Mouse (Mus musculus): ENCODE data around the gene Adamts4. TPM values are rescaled to one million over a fixed set of nuclear protein-coding genes. Genes with fewer than 3 reads are reported as not detected.

The Adamts4 gene
- polyA plus RNA-seq, 2 experiments, result 8.6 to 10.1 TPM

DNA sequence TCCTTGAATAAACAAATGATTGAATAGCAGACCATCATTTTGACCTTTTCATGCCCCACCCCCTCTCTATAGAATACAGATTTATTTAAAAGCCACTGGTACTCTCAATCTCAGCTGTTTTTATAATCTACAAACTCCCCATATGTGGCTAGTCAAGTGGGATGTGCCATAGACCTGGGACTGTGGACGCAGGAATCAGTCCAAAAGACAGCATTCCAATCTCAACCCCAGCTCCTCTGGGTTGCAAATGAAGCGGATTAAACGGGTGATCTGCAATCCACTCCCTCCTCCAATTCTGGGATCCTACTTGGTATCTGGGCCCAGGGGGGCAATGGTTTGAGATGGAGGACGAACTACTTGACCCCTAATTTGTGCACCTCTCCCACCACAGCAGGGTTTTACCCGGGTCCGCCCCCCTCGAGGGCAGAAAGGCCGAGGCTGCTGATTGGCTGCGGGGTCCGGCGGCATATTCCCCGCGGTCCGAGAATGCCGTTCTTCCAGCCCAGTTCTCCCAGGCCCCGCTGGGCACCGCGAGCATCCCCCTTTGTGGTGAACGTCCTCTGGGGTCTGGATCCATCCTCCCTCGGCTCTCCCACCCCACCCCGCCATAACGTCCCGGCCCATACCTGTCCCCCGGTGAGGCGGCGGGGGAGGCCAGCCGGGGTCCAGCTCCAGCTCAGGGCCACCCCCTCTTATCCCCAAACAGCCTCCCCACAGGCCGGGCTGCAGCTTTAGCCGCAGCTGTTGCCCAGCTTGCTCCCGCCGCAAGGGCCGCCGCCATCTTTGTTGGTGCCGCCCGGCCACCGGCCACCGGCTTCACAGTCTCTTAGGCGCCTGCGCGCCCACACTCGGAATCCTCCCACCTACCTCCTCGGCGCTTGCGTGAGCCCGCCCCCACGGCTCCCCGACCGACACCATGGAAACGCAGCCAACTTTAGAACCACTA lies 37.2 kb downstream of the Adamts4 start, which contains the start of gene Usp21:
Gene Usp21 (minus strand): TSS at position 856 of the 946 bp plus-strand sequence.
- Histone ChIP-seq H3K27me3 (ENCODE audit: control insufficient read depth, insufficient read depth, low read length) (no peaks in the 10 kb centered on the region), H3K4me2 (replicated peaks; ENCODE audit: low read depth, low read length, severe bottlenecking) (peak within 1 kb of the TSS; percentile 55), H3K27ac (replicated peaks; ENCODE audit: low read depth, low read length) (peak within 1 kb of the TSS; percentile 87), H3K36me3 (ENCODE audit: control insufficient read depth, insufficient read depth, low read length) (peaks cover 59% of the 10 kb centered on the region), H3K4me1 (ENCODE audit: control insufficient read depth, insufficient read depth, low read length) (peaks cover 11% of the 10 kb centered on the region), H3K9me3 (ENCODE audit: control insufficient read depth, low read length) (no peaks in the 10 kb centered on the region), H3K4me3 (replicated peaks; ENCODE audit: low read length) (peak within 1 kb of the TSS; percentile 92), H3K9ac (ENCODE audit: low read depth, low read length, severe bottlenecking) (peak within 1 kb of the TSS; percentile 93)
- DNase-seq (ENCODE audit: low spot score) (peak; percentile 93), ATAC-seq (ENCODE audit: low FRiP score, low read depth) (peak; percentile 96)
- peak; percentile 87 for TF ChIP-seq POLR2A (IDR thresholded peaks at IDR 0.05; ENCODE audit: borderline replicate concordance, extremely low read depth, insufficient read depth, insufficient read length)
- 3% methylated on average over 47 of the region's 49 CpGs for WGBS

DNA sequence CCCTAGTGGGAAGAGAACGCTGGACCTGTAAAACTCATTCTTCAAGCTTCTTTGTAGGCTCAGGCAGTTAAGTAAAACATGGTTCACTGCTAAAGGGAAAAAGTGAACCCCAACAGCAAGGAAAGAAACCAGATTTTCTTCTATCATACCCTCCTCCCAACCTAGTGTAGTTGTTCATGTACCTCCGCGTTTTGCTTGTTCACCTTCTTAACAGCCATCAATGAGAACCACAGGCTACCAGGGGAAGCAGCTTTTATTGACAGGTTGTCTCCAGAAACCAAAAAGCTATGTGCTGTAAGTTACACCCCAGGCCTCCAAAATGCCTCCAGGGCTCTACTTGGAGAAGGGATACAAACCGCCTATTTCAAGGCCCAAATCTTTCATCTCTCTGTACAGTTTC lies 38.1 kb downstream of the Adamts4 start:
- H3K27ac ChIP-seq (replicated peaks; ENCODE audit: low read depth, low read length), result peak overlapping the region; percentile 69
- H3K9me3 ChIP-seq (ENCODE audit: control insufficient read depth, low read length), result no peaks in the 10 kb centered on the region
- no peaks in the 10 kb centered on the region for H3K27me3 ChIP-seq (ENCODE audit: control insufficient read depth, insufficient read depth, low read length)
- ATAC-seq (ENCODE audit: low FRiP score, low read depth) (no peak), DNase-seq (ENCODE audit: low spot score) (no peak)
- H3K36me3 ChIP-seq (ENCODE audit: control insufficient read depth, insufficient read depth, low read length), result peaks cover 52% of the 10 kb centered on the region
- H3K9ac ChIP-seq (ENCODE audit: low read depth, low read length, severe bottlenecking), result peak overlapping the region; percentile 93; the same call in 1 of the 2 replicates
- H3K4me3 ChIP-seq (replicated peaks; ENCODE audit: low read length), result no peak overlapping the region
- peaks cover 15% of the 10 kb centered on the region for H3K4me1 ChIP-seq (ENCODE audit: control insufficient read depth, insufficient read depth, low read length)
- 69% methylated on average over 4 of the region's 4 CpGs for WGBS
- peak overlapping the region; percentile 55; the same call in 1 of the 2 replicates for H3K4me2 ChIP-seq (replicated peaks; ENCODE audit: low read depth, low read length, severe bottlenecking)
- TF ChIP-seq POLR2A (IDR thresholded peaks at IDR 0.05; ENCODE audit: borderline replicate concordance, extremely low read depth, insufficient read depth, insufficient read length), result no peak

DNA sequence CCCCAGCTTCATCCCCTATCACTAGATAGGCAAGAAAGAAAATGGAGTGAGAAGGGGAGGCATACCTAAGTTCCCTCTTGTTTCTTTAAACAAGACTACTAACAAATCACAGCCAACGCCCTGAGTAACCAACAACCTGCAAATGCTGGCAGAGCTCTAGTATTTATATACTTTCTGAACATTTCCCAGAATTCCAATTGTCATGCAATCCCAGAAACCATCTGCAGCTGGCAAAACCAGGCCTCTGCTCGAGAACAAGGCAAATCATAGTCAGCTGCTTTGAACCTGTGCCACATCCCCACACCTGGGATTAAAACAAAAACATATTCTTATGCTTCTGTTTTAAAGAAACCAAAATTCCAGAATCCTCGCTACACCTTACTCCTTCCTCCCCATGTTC lies 43.1 kb downstream of the Adamts4 start:
- peak overlapping the region; percentile 96; the same call in 1 of the 2 replicates for H3K27ac ChIP-seq (replicated peaks; ENCODE audit: low read depth, low read length)
- H3K27me3 ChIP-seq (ENCODE audit: control insufficient read depth, insufficient read depth, low read length), result no peaks in the 10 kb centered on the region
- peaks cover 9% of the 10 kb centered on the region for H3K4me1 ChIP-seq (ENCODE audit: control insufficient read depth, insufficient read depth, low read length)
- TF ChIP-seq POLR2A (IDR thresholded peaks at IDR 0.05; ENCODE audit: borderline replicate concordance, extremely low read depth, insufficient read depth, insufficient read length), result no peak
- ATAC-seq (ENCODE audit: low FRiP score, low read depth), result no peak
- H3K4me3 ChIP-seq (replicated peaks; ENCODE audit: low read length), result peak overlapping the region; percentile 66
- H3K9ac ChIP-seq (ENCODE audit: low read depth, low read length, severe bottlenecking), result peak overlapping the region; percentile 89
- no peaks in the 10 kb centered on the region for H3K9me3 ChIP-seq (ENCODE audit: control insufficient read depth, low read length)
- H3K36me3 ChIP-seq (ENCODE audit: control insufficient read depth, insufficient read depth, low read length), result peaks cover 17% of the 10 kb centered on the region
- peak overlapping the region; percentile 83 for H3K4me2 ChIP-seq (replicated peaks; ENCODE audit: low read depth, low read length, severe bottlenecking)
- WGBS, result 62% methylated on average over 3 of the region's 3 CpGs
- no peak for DNase-seq (ENCODE audit: low spot score)

DNA sequence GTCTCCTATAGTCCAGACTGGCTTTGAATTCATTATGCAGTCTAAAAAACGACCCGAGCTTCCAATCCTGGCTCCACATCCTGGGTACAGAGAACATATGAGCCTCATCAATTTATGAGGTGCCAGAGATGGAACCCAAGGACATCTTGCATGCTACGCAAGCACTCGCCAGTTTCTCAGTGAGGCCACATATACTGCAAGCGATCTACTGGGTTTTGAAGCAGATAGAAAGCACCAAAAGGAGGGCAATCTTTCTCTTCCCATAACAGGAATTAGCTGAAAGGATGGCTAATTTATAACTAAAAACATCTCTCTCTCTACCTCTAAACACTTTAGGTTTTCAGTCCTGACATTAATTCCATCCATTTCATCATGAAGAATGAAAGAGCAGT lies 43.7 kb downstream of the Adamts4 start:
- ATAC-seq (ENCODE audit: low FRiP score, low read depth) (no peak), DNase-seq (ENCODE audit: low spot score) (no peak)
- Histone ChIP-seq H3K36me3 (ENCODE audit: control insufficient read depth, insufficient read depth, low read length) (peaks cover 13% of the 10 kb centered on the region), H3K9ac (ENCODE audit: low read depth, low read length, severe bottlenecking) (peak overlapping the region; percentile 89), H3K4me2 (replicated peaks; ENCODE audit: low read depth, low read length, severe bottlenecking) (peak overlapping the region; percentile 83), H3K4me3 (replicated peaks; ENCODE audit: low read length) (peak overlapping the region; percentile 66), H3K27ac (replicated peaks; ENCODE audit: low read depth, low read length) (peak overlapping the region; percentile 96), H3K9me3 (ENCODE audit: control insufficient read depth, low read length) (no peaks in the 10 kb centered on the region), H3K27me3 (ENCODE audit: control insufficient read depth, insufficient read depth, low read length) (no peaks in the 10 kb centered on the region), H3K4me1 (ENCODE audit: control insufficient read depth, insufficient read depth, low read length) (peaks cover 9% of the 10 kb centered on the region)
- no peak for TF ChIP-seq POLR2A (IDR thresholded peaks at IDR 0.05; ENCODE audit: borderline replicate concordance, extremely low read depth, insufficient read depth, insufficient read length)
- whole genome bisulfite sequencing, result 28% methylated on average over 5 of the region's 5 CpGs

DNA sequence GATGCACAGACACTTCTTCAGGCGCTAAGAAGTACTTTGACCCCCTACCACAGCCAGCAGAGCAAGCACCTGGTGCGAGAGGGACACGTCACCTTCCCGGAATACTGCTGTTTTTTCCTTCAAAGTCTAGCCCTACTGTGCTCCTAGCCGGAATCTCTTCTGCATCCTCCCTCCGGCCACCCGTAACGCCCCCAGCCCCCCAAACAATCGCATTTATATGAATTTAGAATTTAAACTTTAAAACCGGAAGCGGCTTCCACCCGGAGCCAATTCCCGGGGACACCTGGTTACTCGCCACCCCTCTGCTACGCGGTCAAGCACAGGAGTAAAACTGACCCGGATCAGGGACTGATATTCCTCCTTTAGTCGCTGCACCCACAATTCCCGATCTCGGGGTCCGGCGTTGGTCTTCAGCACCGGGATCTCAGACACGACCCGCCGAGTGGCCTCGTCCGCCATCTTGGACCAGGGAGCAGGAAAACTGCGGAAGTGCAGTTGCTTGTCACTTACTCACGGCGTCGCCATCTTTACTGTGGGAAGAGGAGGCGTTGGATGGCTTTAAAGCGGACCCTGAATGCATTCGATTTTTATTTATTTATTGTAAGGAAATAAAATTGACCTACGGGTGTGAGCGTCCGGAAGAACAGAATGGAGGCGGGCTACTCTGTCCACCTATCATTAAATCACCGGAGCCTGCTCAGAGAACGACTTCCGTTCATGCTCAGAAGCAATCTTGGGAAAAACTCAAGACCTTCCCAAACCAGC lies 44.3 kb downstream of the Adamts4 start, which contains the start of gene Ufc1:
Gene Ufc1 (minus strand): TSS at position 727 of the 765 bp plus-strand sequence.
- ATAC-seq (ENCODE audit: low FRiP score, low read depth) (peak; percentile 87), DNase-seq (ENCODE audit: low spot score) (peak; percentile 88)
- Histone ChIP-seq H3K36me3 (ENCODE audit: control insufficient read depth, insufficient read depth, low read length) (peaks cover 7% of the 10 kb centered on the region), H3K4me2 (replicated peaks; ENCODE audit: low read depth, low read length, severe bottlenecking) (peak within 1 kb of the TSS; percentile 83), H3K4me1 (ENCODE audit: control insufficient read depth, insufficient read depth, low read length) (peaks cover 9% of the 10 kb centered on the region), H3K9me3 (ENCODE audit: control insufficient read depth, low read length) (no peaks in the 10 kb centered on the region), H3K27ac (replicated peaks; ENCODE audit: low read depth, low read length) (peak within 1 kb of the TSS; percentile 96), H3K4me3 (replicated peaks; ENCODE audit: low read length) (peak within 1 kb of the TSS; percentile 66), H3K27me3 (ENCODE audit: control insufficient read depth, insufficient read depth, low read length) (no peaks in the 10 kb centered on the region), H3K9ac (ENCODE audit: low read depth, low read length, severe bottlenecking) (peak within 1 kb of the TSS; percentile 89)
- peak; percentile 54; the same call in 1 of the 2 replicates for TF ChIP-seq POLR2A (IDR thresholded peaks at IDR 0.05; ENCODE audit: borderline replicate concordance, extremely low read depth, insufficient read depth, insufficient read length)
- under 1% methylated on average over 42 of the region's 42 CpGs for WGBS

Measured in limb, embryonic 14.5 days (tissue).